Mouse (Mus musculus) liver, adult 2 months (tissue): ENCODE results near the gene A430078G23Rik.

Source experiments
- CTCF ChIP-seq: fragments of 200-500 bp; IDR thresholded peaks from 2 replicates; pipeline ENCODE4 v1.5.1; 2011; ENCODE audit warnings: low read depth, low read length, control low read depth
- POLR2A ChIP-seq: fragments of 200-500 bp; IDR thresholded peaks from 2 replicates; pipeline ENCODE4 v1.6.1; 2011; ENCODE audit warnings: low read length, control low read depth; ENCODE audit not compliant: insufficient read depth; ENCODE audit errors: extremely low read depth

- TF ChIP-seq CTCF = no peak
- TF ChIP-seq POLR2A = no peak
Measured at GRCm38 (mm10) chr8:3354443-3354812, 1.2 kb downstream of the A430078G23Rik start.
